Mouse (Mus musculus): ENCODE measurements around the gene Fcor.

DNA sequence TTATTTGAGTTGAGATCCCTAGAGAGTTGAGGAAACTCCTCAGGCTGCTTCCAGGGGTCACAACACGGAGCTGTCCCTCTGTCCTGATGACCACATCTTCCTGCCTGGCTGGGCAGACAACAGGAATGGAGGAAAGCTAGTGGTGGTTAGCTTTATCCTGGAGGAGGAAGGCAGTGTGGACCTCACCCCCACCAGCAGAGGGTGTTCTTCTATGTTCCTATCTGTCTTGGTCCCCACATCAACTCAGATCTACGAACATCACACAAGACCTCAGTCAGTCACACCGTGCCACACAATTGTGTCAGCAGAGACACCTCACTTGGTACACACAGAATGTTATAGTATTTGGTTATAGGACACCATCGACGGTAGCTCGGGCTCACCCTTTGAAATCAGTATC is 15.4 kb upstream of the Fcor start:
- no peak for TF ChIP-seq POLR2A (IDR thresholded peaks at IDR 0.05; ENCODE audit: low read depth, low read length)
- TF ChIP-seq CTCF (IDR thresholded peaks at IDR 0.05; ENCODE audit: extremely low read depth, insufficient read depth, insufficient read length, insufficient replicate concordance), result peak; percentile 14; the same call in 1 of the 2 replicates
